Mouse (Mus musculus) heart, adult 2 months (tissue): Measurements from ENCODE around the gene Sdhaf2. TPM values are rescaled to one million over a fixed set of nuclear protein-coding genes. Genes with fewer than 3 reads are reported as not detected.
"Not testable (repeated sequence)": the region's sequence is repeated elsewhere in the genome, so short reads cannot be mapped to it uniquely, and the experiment has no call there.

Experiments
- DNase-seq, 2 experiments: peaks; one replicate each; pipeline ENCODE4 v3.0.0; 2021
- H3K27ac ChIP-seq: fragments of 200-600 bp; 2 replicates; pipeline ENCODE4 v1.8.1; 2022
- H3K27me3 ChIP-seq: fragments of 200-500 bp; 2 replicates; pipeline ENCODE4 v1.6.1; 2012; ENCODE audit warnings: mild to moderate bottlenecking, low read length, inconsistent platforms, mixed read lengths; ENCODE audit not compliant: control insufficient read depth, insufficient read depth
- H3K36me3 ChIP-seq: fragments of 200-500 bp; 2 replicates; pipeline ENCODE4 v1.6.1; 2012; ENCODE audit warnings: low read length, inconsistent platforms; ENCODE audit not compliant: control insufficient read depth, insufficient read depth
- H3K4me1 ChIP-seq: fragments of 200-500 bp; 2 replicates; pipeline ENCODE4 v1.6.1; 2011; ENCODE audit warnings: low read length; ENCODE audit not compliant: control insufficient read depth, insufficient read depth
- H3K4me3 ChIP-seq: fragments of 200-600 bp; 2 replicates; pipeline ENCODE4 v1.8.1; 2022
- H3K79me2 ChIP-seq: fragments of 200-500 bp; replicated peaks from 2 replicates; pipeline ENCODE4 v1.6.1; 2012; ENCODE audit warnings: mild to moderate bottlenecking, inconsistent platforms, low read length, moderate library complexity, mixed read lengths; ENCODE audit not compliant: control insufficient read depth, insufficient read depth
- H3K9ac ChIP-seq: fragments of 200-500 bp; 2 replicates; pipeline ENCODE4 v1.6.1; 2012; ENCODE audit warnings: low read depth, mild to moderate bottlenecking, control low read depth, inconsistent platforms, low read length, mixed read lengths
- CTCF ChIP-seq: fragments of 200-600 bp; IDR thresholded peaks from 2 replicates; pipeline ENCODE4 v1.8.1; 2022; ENCODE audit warnings: antibody characterized with exemption, mild to moderate bottlenecking, moderate library complexity
- EP300 ChIP-seq: fragments of 200-500 bp; IDR thresholded peaks from 2 replicates; pipeline ENCODE4 v1.6.1; 2011; ENCODE audit warnings: low read depth, low read length, control low read depth; ENCODE audit not compliant: insufficient read depth
- POLR2A ChIP-seq: fragments of 200-500 bp; IDR thresholded peaks from 2 replicates; pipeline ENCODE4 v1.6.1; 2011; ENCODE audit warnings: mild to moderate bottlenecking, low read depth, low read length, control low read depth; ENCODE audit not compliant: insufficient read depth
- WGBS: fragments of 180-500 bp; shearing (Covaris S2); methylation state at CpG from one replicate; pipeline ENCODE4 v1.1.7; 2018; 5-methylcytosine and 5-hydroxymethylcytosine counted together
- intact Hi-C: fragments of 180-260 bp; cut with DNase I; formaldehyde crosslinking; loops from one replicate; pipeline ENCODE4 v1.15.1; 2025
- polyA plus RNA-seq: library from polyadenylated mRNA; depleted of rRNA; stranded (reverse); fragments of >200 nt; gene quantifications from 2 replicates; pipeline ENCODE4 v1.2.3, GENCODE M21; 2012
- total RNA-seq, 2 experiments: library from RNA; stranded (reverse); gene quantifications; 2 replicates each; pipeline ENCODE4 v1.2.3; 2021

Gene Sdhaf2
- total and polyA plus RNA-seq, 3 experiments: 45.7 to 77.9 (median 65.5) TPM

GRCm38 (mm10) chr19:10560108-10560507 lies 34.2 kb upstream of the Sdhaf2 start:
- intact Hi-C loops: no loop called here
- 49% methylated on average over 5 of the region's 5 CpGs for WGBS
- no peaks in the 10 kb centered on the region for H3K27me3 ChIP-seq

GRCm38 (mm10) chr19:10557837-10558375 lies 32.0 kb upstream of the Sdhaf2 start:
- WGBS: 72% methylated on average over 4 of the region's 4 CpGs
- H3K27me3 ChIP-seq, H3K4me1 ChIP-seq, H3K4me3 ChIP-seq, H3K27ac ChIP-seq, H3K9ac ChIP-seq, H3K79me2 ChIP-seq, H3K36me3 ChIP-seq, DNase-seq, intact Hi-C loops: not testable (repeated sequence)
- peak; percentile 60 for TF ChIP-seq CTCF

More at GRCm38 (mm10) chr19:10560108-10560507, 34.2 kb upstream of the Sdhaf2 start:
- H3K36me3 ChIP-seq: no peaks in the 10 kb centered on the region
- H3K4me3 ChIP-seq: no peak overlapping the region
- peaks cover 7% of the 10 kb centered on the region for H3K4me1 ChIP-seq
- no peak overlapping the region for H3K27ac ChIP-seq
- H3K79me2 ChIP-seq: no peaks in the 10 kb centered on the region
- TF ChIP-seq POLR2A (no peak), CTCF (peak; percentile 49)
- DNase-seq: no peak
- H3K9ac ChIP-seq: no peak overlapping the region

DNA sequence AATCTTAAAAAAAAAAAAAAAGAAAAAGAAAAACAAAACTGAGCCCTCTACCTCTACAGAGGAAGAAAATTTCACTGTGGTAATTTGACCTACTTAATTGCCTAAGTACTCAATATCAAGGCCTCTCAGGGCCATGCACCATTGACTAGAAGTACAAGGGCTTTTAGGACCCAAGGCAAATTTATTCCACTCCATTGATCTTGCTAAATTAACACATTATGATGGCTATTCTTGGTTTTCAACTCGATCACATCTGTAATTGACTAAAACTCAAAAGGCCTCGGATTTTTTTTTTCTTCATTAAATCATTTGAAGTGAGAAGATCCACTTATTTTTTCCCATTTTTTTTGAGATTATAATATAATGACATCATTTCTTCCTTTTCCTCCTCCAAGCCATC lies 31.5 kb upstream of the Sdhaf2 start:
- no peak overlapping the region for H3K4me3 ChIP-seq
- peaks cover 2% of the 10 kb centered on the region; the same call in 1 of the 2 replicates for H3K36me3 ChIP-seq
- no peak overlapping the region for H3K27ac ChIP-seq
- DNase-seq: no peak
- TF ChIP-seq EP300 (no peak), CTCF (no peak), POLR2A (no peak)
- no peaks in the 10 kb centered on the region for H3K27me3 ChIP-seq
- intact Hi-C loops: no loop called here
- no peak overlapping the region for H3K9ac ChIP-seq
- peaks cover 7% of the 10 kb centered on the region for H3K4me1 ChIP-seq
- H3K79me2 ChIP-seq: no peaks in the 10 kb centered on the region
- WGBS: 86% methylated on average over 2 of the region's 2 CpGs

- Histone ChIP-seq H3K4me1 (peaks cover 5% of the 10 kb centered on the region), H3K27me3 (no peaks in the 10 kb centered on the region), H3K4me3 (no peak overlapping the region), H3K36me3 (peaks cover 2% of the 10 kb centered on the region; the same call in 1 of the 2 replicates), H3K27ac (no peak overlapping the region), H3K9ac (no peak overlapping the region), H3K79me2 (no peaks in the 10 kb centered on the region)
- WGBS: 78% methylated on average over 2 of the region's 2 CpGs
- intact Hi-C loops: no loop called here
- DNase-seq: no peak
- no peak for TF ChIP-seq POLR2A
- no peak for TF ChIP-seq CTCF
- no peak for TF ChIP-seq EP300
Measured at GRCm38 (mm10) chr19:10557001-10557400, 31.1 kb upstream of the Sdhaf2 start.

DNA sequence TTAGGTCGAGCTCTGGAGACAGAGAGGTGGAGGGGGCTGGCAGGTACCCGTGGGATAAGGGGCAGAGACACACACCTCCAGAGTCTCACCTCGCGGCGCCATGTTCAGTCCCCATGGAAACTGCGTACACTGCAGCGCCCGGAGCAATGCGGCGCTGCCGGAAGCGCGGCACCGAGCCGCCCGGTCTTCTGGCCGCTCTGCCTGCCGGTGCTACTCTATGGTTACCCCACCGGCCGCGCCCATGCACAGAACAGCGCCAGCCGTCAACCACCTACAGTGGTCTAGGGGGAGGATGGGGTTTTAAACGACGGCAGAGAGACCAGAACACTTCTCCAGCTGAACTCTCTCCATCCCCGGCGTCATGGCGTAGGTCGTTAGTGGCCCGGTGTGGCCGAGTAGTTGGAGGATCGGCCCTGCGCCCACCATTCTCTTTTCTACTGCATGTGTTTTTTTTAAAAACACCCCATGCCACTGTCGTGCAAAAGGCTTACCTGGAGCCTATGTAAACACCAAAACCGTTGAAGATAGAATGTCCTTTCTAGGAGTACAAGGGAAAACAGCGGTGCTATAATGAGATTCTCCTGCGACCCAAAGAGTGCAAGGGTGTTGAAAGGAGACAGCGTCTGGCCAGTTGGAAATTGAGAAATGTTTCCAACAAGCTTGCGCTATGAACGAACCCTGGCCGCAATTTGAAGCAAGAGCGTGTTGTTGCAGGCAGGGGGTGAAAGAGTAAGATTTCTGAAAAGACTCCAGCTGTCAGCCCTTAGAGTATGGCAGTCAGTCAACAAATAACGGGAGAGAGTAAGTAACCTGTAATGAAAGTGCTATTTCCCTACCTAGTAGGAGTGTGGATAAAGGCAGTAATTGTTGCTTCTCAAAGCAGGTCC lies 29.9 kb upstream of the Sdhaf2 start, which contains the start of gene Tmem216:
Gene Tmem216, minus strand, starts transcription at position 615 of the 887 bp plus-strand sequence.
- no peaks in the 10 kb centered on the region for H3K79me2 ChIP-seq
- peak within 1 kb of the TSS; percentile 84 for H3K4me3 ChIP-seq
- intact Hi-C loops: loop anchor here (1.0 to 2.0 kb wide), 3 partner anchors 21 to 49 kb away; partner anchors contain the start of genes Cpsf7, Cyb561a3, Ddb1 and Tkfc
- peak; percentile 88 to 90 for DNase-seq
- H3K27me3 ChIP-seq: no peaks in the 10 kb centered on the region
- H3K36me3 ChIP-seq: peaks cover 2% of the 10 kb centered on the region; the same call in 1 of the 2 replicates
- peak within 1 kb of the TSS; percentile 84 for H3K27ac ChIP-seq
- H3K9ac ChIP-seq: peak within 1 kb of the TSS; percentile 62
- 1% methylated on average over 43 of the region's 43 CpGs for WGBS
- 0 out of 2 replicates have a peak, but pooled peaks have one; percentile 30 for TF ChIP-seq EP300
- TF ChIP-seq POLR2A: peak; percentile 80
- TF ChIP-seq CTCF: peak; percentile 30; the same call in 1 of the 2 replicates
- 0 out of 2 replicates have a peak, but pooled peaks cover 2% of the 10 kb centered on the region for H3K4me1 ChIP-seq

- no peak for DNase-seq
- TF ChIP-seq POLR2A (no peak), EP300 (no peak), CTCF (no peak)
- no peak overlapping the region for H3K4me3 ChIP-seq
- no peaks in the 10 kb centered on the region for H3K4me1 ChIP-seq
- no peaks in the 10 kb centered on the region for H3K27me3 ChIP-seq
- H3K9ac ChIP-seq: no peak overlapping the region
- WGBS: 77% methylated on average over 5 of the region's 5 CpGs
- H3K79me2 ChIP-seq: no peaks in the 10 kb centered on the region
- peaks cover 15% of the 10 kb centered on the region for H3K36me3 ChIP-seq
- intact Hi-C loops: no loop called here
- H3K27ac ChIP-seq: no peak overlapping the region
Measured at GRCm38 (mm10) chr19:10539454-10539853, 13.5 kb upstream of the Sdhaf2 start.
